Mouse (Mus musculus) MEL (cell line): Measurements from ENCODE around the gene Phtf1. TPM values are rescaled to one million over a fixed set of nuclear protein-coding genes. Genes with fewer than 3 reads are reported as not detected.

Experiments
- DNase-seq: peaks from one replicate; pipeline ENCODE4 v3.0.0; 2011; ENCODE audit warnings: low read depth, low spot score
- H3K27ac ChIP-seq: 2 replicates; pipeline ENCODE4 v1.5.1; 2012; ENCODE audit warnings: low read depth, mild to moderate bottlenecking, control low read depth, low read length, moderate library complexity; ENCODE audit not compliant: control insufficient read depth
- H3K27me3 ChIP-seq, 2 experiments: fragments of 150-350 bp in 1 of 2; sonication (generic) in 1 of 2; 2 replicates each; pipeline ENCODE4 v1.6.1; 2012; ENCODE audit warnings: low read length in 2 of 2, mild to moderate bottlenecking in 2 of 2, improper control_type of control experiment in 1 of 2, moderate library complexity in 1 of 2; ENCODE audit not compliant: insufficient read depth in 2 of 2, control insufficient read depth in 1 of 2
- H3K36me3 ChIP-seq, 2 experiments: 2 replicates each; pipeline ENCODE4 v1.6.1; 2012 to 2014; ENCODE audit warnings: low read length in 2 of 2, improper control_type of control experiment in 1 of 2, inconsistent platforms in 1 of 2, mild to moderate bottlenecking in 1 of 2; ENCODE audit not compliant: insufficient read depth in 2 of 2, control insufficient read depth in 1 of 2
- H3K4me1 ChIP-seq, 2 experiments: fragments of 150-350 bp in 1 of 2; sonication (generic) in 1 of 2; 2 replicates each; pipeline ENCODE4 v1.6.1; 2012; ENCODE audit warnings: low read length in 2 of 2, improper control_type of control experiment in 1 of 2, mild to moderate bottlenecking in 1 of 2; ENCODE audit not compliant: insufficient read depth in 2 of 2, control insufficient read depth in 1 of 2
- H3K4me3 ChIP-seq, 2 experiments: fragments of 150-350 bp in 1 of 2; sonication (generic) in 1 of 2; 2 replicates each; pipeline ENCODE4 v1.5.1; 2012; ENCODE audit warnings: low read depth in 2 of 2, low read length in 2 of 2, mild to moderate bottlenecking in 2 of 2, moderate library complexity in 2 of 2, control low read depth in 1 of 2, improper control_type of control experiment in 1 of 2; ENCODE audit not compliant: control insufficient read depth in 1 of 2, insufficient read depth in 1 of 2
- H3K79me2 ChIP-seq: 2 replicates; pipeline ENCODE4 v1.6.1; 2012; ENCODE audit warnings: mild to moderate bottlenecking, low read length, moderate library complexity; ENCODE audit not compliant: control insufficient read depth, poor library complexity, insufficient read depth
- H3K9ac ChIP-seq: 2 replicates; pipeline ENCODE4 v1.6.1; 2012; ENCODE audit warnings: low read depth, mild to moderate bottlenecking, control low read depth, low read length, moderate library complexity; ENCODE audit not compliant: control insufficient read depth, poor library complexity, severe bottlenecking
- H3K9me3 ChIP-seq: fragments of 150-350 bp; sonication (generic); replicated peaks from 2 replicates; pipeline ENCODE4 v1.6.1; 2012; ENCODE audit warnings: mild to moderate bottlenecking, low read length, improper control_type of control experiment, moderate library complexity; ENCODE audit not compliant: insufficient read depth
- CTCF ChIP-seq, 3 experiments: IDR thresholded peaks in 2 of 3; conservative IDR thresholded peaks in 1 of 3; 2 replicates each; pipeline ENCODE4 v1.5.1; 2011 to 2012; ENCODE audit warnings: low read length in 3 of 3, low read depth in 2 of 3, mild to moderate bottlenecking in 2 of 3, improper control_type of control experiment in 1 of 3, inconsistent platforms in 1 of 3, mixed read lengths in 1 of 3, moderate library complexity in 1 of 3; ENCODE audit not compliant: control insufficient read depth in 1 of 3, insufficient read depth in 1 of 3, poor library complexity in 1 of 3, severe bottlenecking in 1 of 3
- ELF1 ChIP-seq: IDR thresholded peaks from 2 replicates; pipeline ENCODE4 v1.6.1; 2014; ENCODE audit warnings: low read depth, mild to moderate bottlenecking, inconsistent platforms, low read length, improper control_type of control experiment, moderate library complexity
- EP300 ChIP-seq, 2 experiments: IDR thresholded peaks; 2 replicates each; pipeline ENCODE4 v1.6.1; 2011; ENCODE audit warnings: improper control_type of control experiment in 2 of 2, low read length in 2 of 2, low read depth in 1 of 2, mild to moderate bottlenecking in 1 of 2
- ETS1 ChIP-seq: IDR thresholded peaks from 2 replicates; pipeline ENCODE4 v1.6.1; 2012; ENCODE audit warnings: low read depth, mild to moderate bottlenecking, inconsistent platforms, low read length, improper control_type of control experiment, moderate library complexity
- GATA1 ChIP-seq: IDR thresholded peaks from 2 replicates; pipeline ENCODE4 v1.6.1; 2011; ENCODE audit warnings: low read depth, low read length, improper control_type of control experiment
- JUND ChIP-seq: IDR thresholded peaks from 2 replicates; pipeline ENCODE4 v1.6.1; 2011; ENCODE audit warnings: low read depth, mild to moderate bottlenecking, improper control_type of control experiment, low read length
- MAFK ChIP-seq: IDR thresholded peaks from 2 replicates; pipeline ENCODE4 v1.6.1; 2011; ENCODE audit warnings: low read depth, mild to moderate bottlenecking, low read length, improper control_type of control experiment, borderline replicate concordance
- MAZ ChIP-seq: IDR thresholded peaks from 2 replicates; pipeline ENCODE4 v1.6.1; 2012; ENCODE audit warnings: low read depth, mild to moderate bottlenecking, inconsistent platforms, low read length, improper control_type of control experiment
- MEF2A ChIP-seq: IDR thresholded peaks from 2 replicates; pipeline ENCODE4 v1.6.1; 2014; ENCODE audit warnings: low read depth, mild to moderate bottlenecking, inconsistent platforms, low read length, improper control_type of control experiment; ENCODE audit not compliant: poor library complexity, insufficient replicate concordance, severe bottlenecking; ENCODE audit errors: extremely low read depth
- MXI1 ChIP-seq: IDR thresholded peaks from 2 replicates; pipeline ENCODE4 v1.6.1; 2011; ENCODE audit warnings: mild to moderate bottlenecking, low read depth, low read length, improper control_type of control experiment
- POLR2AphosphoS5 ChIP-seq: IDR thresholded peaks from 2 replicates; pipeline ENCODE4 v1.6.1; 2012; ENCODE audit warnings: low read depth, borderline replicate concordance, mild to moderate bottlenecking, inconsistent platforms, low read length, moderate library complexity, mixed read lengths
- TAL1 ChIP-seq: IDR thresholded peaks from 2 replicates; pipeline ENCODE4 v1.6.1; 2012; ENCODE audit warnings: mild to moderate bottlenecking, inconsistent platforms, low read length, moderate library complexity, mixed read lengths
- TBP ChIP-seq: IDR thresholded peaks from 2 replicates; pipeline ENCODE4 v1.8.0; 2011; ENCODE audit warnings: low read depth, low read length, improper control_type of control experiment
- ZKSCAN1 ChIP-seq: IDR thresholded peaks from 2 replicates; pipeline ENCODE4 v1.6.1; 2012; ENCODE audit warnings: low read depth, mild to moderate bottlenecking, inconsistent platforms, low read length, improper control_type of control experiment, moderate library complexity
- ZMIZ1 ChIP-seq: IDR thresholded peaks from 2 replicates; pipeline ENCODE4 v1.6.1; 2012; ENCODE audit warnings: low read depth, mild to moderate bottlenecking, inconsistent platforms, low read length, improper control_type of control experiment, moderate library complexity
- ZNF384 ChIP-seq: IDR thresholded peaks from 2 replicates; pipeline ENCODE4 v1.6.1; 2012; ENCODE audit warnings: low read depth, mild to moderate bottlenecking, inconsistent platforms, low read length, improper control_type of control experiment
- polyA plus RNA-seq, 2 experiments: library from polyadenylated mRNA; stranded (reverse) in 1 of 2; unstranded in 1 of 2; fragments of >175 nt in 1 of 2; fragments of >200 nt in 1 of 2; gene quantifications; 2 replicates each; pipeline versions ENCODE4 v1.2.1 to v1.2.4; 2012; ENCODE audit warnings: low replicate concordance in 2 of 2, low read depth in 1 of 2; ENCODE audit not compliant: insufficient read length in 2 of 2, insufficient read depth in 1 of 2, missing spikeins in 1 of 2
- total RNA-seq: library from RNA; depleted of rRNA; stranded (reverse); fragments of 300-350 nt; gene quantifications from 2 replicates; pipeline ENCODE4 v1.2.3, GENCODE M21; 2012

Gene Phtf1
- total and polyA plus RNA-seq, 3 experiments, result 20.0 to 23.4 TPM; not detected in 1

- Histone ChIP-seq H3K4me3 (no peak overlapping the region), H3K79me2 (no peaks in the 10 kb centered on the region), H3K27ac (no peak overlapping the region), H3K27me3 (peaks cover 0 to 7% of the 10 kb centered on the region in 2 experiments; a peak in 1 of 4 replicates), H3K9ac (no peak overlapping the region), H3K36me3 (peaks cover 0 to 4% of the 10 kb centered on the region in 2 experiments; a peak in 2 of 4 replicates), H3K9me3 (no peaks in the 10 kb centered on the region), H3K4me1 (peaks cover 0 to 6% of the 10 kb centered on the region in 2 experiments; a peak in 3 of 4 replicates)
- no peak for DNase-seq
- no peak for TF ChIP-seq CTCF (IDR thresholded peaks at IDR 0.05 in 2 of 3, conservative IDR thresholded peaks at IDR 0.05 in 1 of 3; ENCODE audit: control insufficient read depth in 1 of 3, insufficient read depth in 1 of 3, low read depth in 2 of 3, low read length in 3 of 3, poor library complexity in 1 of 3, severe bottlenecking in 1 of 3)
- TF ChIP-seq ZKSCAN1, result no peak
- TF ChIP-seq ETS1, result no peak
- TF ChIP-seq MEF2A, result no peak
- no peak for TF ChIP-seq MAFK
- no peak for TF ChIP-seq ZMIZ1
- TF ChIP-seq TAL1, result no peak
- TF ChIP-seq ELF1, result no peak
These were observed 64.8 kb downstream of the Phtf1 start for GRCm38 (mm10) chr3:104032747-104033146.

GRCm38 (mm10) chr3:104059001-104059622, 91.2 kb downstream of the Phtf1 start:
- H3K4me1 ChIP-seq, result no peaks in the 10 kb centered on the region
- no peaks in the 10 kb centered on the region for H3K79me2 ChIP-seq
- H3K27ac ChIP-seq, result no peak overlapping the region
- H3K4me3 ChIP-seq, result no peak overlapping the region
- TF ChIP-seq MAZ (no peak), ETS1 (no peak), TBP (no peak), JUND (no peak), CTCF (IDR thresholded peaks at IDR 0.05 in 2 of 3, conservative IDR thresholded peaks at IDR 0.05 in 1 of 3; ENCODE audit: control insufficient read depth in 1 of 3, insufficient read depth in 1 of 3, low read depth in 2 of 3, low read length in 3 of 3, poor library complexity in 1 of 3, severe bottlenecking in 1 of 3) (no peak), POLR2AphosphoS5 (no peak), MXI1 (no peak)
- no peaks in the 10 kb centered on the region for H3K36me3 ChIP-seq
- no peak overlapping the region for H3K9ac ChIP-seq
- no peak for DNase-seq
- peaks cover 0 to 16% of the 10 kb centered on the region in 2 experiments; a peak in 3 of 4 replicates for H3K27me3 ChIP-seq
- H3K9me3 ChIP-seq, result no peaks in the 10 kb centered on the region

GRCm38 (mm10) chr3:104069395-104069794, 101.5 kb downstream of the Phtf1 start:
- Histone ChIP-seq H3K27me3 (peaks cover 15 to 20% of the 10 kb centered on the region in 2 experiments), H3K27ac (no peak overlapping the region), H3K36me3 (no peaks in the 10 kb centered on the region), H3K9me3 (no peaks in the 10 kb centered on the region), H3K79me2 (no peaks in the 10 kb centered on the region), H3K4me1 (no peaks in the 10 kb centered on the region), H3K4me3 (no peak overlapping the region), H3K9ac (no peak overlapping the region)
- peak; percentile 7 for DNase-seq
- TF ChIP-seq JUND, result no peak
- peak in 1 of 2 experiments; percentile 54; a peak in 1 of 4 replicates for TF ChIP-seq EP300 (IDR thresholded peaks at IDR 0.05; ENCODE audit: low read depth in 1 of 2, low read length in 2 of 2)
- TF ChIP-seq ZKSCAN1, result no peak
- TF ChIP-seq GATA1, result peak; percentile 32; the same call in 1 of the 2 replicates
- no peak for TF ChIP-seq ZNF384
